Mouse (Mus musculus) cerebellum, adult 11 months (tissue): ENCODE results near the gene Tdrd12.
"Not testable (repeated sequence)": the region's sequence is repeated elsewhere in the genome, so short reads cannot be mapped to it uniquely, and the experiment has no call there.

Experiments
- DNase-seq: peaks from one replicate; pipeline ENCODE4 v3.0.0; 2022

The Tdrd12 gene

DNA sequence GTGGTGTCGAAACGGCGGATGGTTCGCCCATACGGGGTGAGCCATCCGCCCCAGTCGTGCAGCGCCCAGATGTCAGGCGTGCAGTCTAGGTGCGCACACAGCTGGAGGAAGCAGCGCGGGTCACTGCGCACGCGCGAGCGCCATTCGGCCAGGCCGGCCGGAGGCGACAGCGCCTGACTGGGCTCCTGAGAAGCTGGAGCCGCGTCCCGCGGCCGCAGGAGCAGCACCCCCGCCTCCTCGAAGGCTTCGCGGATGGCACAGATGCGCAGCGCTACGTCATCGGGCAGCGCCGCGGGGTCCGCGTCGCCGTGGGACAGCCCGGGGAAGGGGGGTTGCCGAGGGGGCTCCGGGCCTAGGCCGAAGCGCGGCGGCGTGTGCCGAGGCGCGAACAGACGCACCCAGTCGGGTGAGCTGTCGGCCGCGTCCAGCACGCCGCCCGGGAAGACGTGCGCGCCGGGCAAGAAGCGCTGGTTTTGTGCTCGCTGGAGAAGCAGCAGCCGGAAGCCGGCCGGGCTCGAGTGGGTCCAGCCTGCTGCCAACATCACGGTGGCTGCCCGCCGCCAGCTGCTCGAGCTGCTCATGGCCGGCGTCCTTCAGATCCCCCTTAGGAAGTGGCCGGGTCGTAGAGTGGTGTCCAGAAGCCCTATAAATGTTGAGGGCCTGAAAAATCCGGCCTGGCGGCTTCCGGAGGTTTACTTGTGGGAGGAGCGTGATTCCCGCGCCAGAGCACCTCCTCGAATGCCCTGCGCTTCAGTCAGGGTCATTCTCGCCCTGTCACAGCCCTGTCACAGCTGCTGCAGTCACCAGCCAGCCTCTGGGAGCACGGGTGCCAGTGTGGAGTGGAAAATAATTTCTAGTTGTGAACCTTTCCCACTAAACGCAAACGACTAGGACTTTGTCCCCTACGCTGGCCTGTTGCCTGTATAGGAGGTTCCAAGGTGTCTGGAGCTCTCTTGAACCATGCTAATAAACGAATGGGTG, 18.0 kb upstream of the Tdrd12 start:
- DNase-seq, result peak; percentile 80

DNA sequence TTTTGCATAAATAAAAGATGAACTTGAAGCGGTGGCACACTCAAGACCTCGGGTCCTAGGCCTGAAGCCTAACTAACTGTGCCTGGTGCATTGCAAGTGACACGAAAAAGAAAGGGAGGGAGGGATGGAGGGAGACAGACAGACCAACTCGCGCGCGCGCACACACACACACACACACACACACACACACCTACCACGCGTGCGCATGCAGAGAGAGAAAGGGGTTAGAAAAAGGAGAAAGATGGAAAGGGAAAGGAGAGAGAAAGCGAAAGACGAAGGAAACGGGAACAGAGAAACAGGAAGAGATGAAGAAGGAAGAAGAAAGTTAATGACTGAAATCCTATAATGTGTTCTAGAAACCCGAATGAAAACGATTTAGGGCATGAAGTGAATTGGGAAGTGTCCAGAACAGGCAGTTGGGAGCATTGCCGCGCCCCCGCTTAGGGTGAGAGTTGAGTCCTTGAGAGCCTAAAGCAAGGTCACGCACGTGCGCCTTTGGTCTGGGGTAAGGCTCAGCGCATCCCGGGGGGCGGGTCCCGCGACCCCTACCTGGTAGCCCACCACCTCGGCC, 17.1 kb upstream of the Tdrd12 start:
- DNase-seq, result peak; percentile 38

DNA sequence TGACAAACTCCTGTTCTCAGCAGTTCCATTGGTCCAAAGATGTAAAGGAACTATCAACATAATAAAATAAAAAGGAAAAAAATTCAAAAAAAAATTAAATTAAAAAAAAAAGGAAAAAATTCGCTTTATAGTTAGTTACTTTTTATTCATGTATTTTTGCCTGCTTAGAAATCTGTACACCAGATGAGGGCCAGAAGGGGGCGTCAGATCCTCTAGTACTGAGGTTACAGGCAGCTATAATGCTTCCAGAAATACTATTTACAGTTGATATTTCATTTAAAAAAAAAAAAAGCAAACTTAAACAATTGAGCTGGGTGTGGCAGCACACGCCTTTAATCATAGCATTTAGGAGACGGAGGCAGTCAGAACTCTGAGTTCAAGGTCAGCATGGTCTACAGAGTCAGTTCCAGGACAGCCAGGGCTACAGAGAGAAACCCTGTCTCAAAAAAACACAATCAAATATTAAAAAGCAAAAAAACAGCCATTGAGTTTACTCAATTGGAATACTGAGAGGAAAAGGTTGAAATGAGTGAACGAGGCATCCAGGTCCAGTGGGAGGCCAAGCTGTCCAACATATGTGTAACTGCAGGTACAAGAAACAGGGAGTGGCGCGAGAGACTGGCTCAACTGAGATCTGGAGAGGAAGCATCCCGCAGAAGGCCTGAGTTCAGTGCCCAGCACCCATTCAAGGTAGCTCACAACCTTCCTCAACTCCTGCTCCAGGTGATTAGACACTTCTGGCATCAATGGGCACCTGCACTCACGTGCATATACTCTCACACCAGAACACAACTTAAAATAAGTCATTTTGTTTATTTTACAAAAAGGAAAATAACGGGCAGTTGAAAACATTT, 16.4 kb upstream of the Tdrd12 start:
- peak; percentile 19 for DNase-seq

DNA sequence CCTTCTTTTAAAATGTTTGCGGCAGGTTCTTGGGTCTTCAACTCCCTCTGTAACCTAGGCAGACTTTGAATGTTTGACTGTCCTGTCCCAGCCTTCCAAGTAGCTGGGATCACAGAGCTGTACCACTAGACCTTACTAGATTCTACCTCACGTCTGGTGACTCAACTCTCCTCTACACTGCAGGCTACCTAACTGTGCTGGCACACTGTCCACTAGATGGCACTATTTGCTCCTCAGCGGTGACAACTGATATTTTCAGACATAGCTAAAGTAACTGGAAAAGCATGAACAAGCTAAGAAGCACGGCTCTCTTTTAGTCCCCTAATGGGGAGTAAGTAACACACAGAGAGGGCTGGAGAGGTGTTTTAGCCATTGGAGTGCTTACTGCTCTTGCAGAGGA, 8.3 kb upstream of the Tdrd12 start:
- DNase-seq, result peak; percentile 27

DNA sequence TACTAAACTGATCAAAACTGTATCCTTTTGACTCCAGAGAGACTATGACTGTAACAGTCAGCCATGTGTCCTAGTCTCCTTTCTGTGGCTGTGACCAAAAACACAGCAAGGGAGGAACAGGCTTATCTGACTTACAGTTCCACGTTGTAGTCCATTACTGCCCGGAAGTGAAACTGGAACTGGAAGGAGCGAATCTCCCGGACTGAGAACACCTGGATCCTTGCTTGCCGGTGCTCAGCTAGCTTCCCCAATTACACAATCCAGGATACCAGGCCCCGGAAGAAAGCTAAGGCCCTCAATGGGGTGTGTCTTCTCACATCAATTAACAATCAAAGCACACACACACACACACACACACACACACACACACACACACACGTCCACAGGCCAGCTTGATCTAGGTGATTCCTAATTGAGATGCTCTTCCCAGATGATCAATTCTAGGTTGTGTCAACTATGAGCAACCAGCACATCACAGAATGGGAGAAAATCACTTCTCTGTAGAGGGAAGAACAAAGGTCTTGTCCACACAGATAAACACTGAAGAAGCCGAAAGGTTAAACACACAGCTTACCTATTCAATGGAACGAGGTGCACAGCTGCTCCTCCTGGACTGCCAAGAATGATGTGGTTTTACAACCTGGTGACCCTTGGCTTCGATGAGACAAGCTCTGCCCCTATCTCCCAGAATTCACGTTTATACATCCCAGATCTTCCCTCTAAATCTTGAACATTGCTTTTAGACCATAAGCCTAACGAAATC, 1.6 kb downstream of the Tdrd12 start:
- no peak for DNase-seq

DNA sequence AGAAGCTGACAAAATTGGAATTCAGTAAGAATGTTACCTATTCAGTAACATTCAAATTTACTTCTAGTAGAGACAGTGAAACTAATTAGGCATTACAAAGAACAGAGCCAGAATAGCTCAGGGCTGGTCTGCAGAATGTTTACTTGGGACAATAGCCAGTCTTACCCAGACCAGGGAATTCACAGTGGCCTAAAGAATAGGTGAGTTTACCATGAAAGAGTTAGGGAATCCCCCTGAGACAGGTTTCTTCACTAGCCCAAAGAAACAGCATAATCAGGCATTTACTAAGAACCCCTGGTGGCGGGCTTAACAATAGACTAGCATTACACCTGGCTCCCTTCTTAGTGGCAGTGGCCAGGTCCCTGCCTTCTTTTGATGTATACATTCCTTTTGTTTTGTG, 7.0 kb downstream of the Tdrd12 start:
- not testable (repeated sequence) for DNase-seq

DNA sequence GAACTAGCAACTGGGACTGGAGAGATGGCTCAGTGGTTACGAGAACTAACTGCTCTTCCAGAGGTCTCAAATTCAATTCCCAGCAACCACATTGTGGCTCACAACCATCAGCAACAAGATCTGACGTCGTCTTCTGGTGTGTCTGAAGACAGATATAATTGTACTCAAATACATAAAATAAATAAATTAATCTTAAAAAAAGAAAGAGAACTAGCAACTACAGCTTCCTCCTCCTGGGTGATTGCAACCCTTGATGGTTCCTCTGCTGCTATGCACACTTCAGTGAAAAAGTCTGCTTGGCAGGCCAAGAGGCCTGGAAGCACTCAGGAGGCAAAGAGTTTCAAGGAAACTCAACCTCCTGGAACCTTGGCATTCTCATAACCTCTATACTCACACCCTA, 7.5 kb downstream of the Tdrd12 start:
- DNase-seq, result no peak

DNA sequence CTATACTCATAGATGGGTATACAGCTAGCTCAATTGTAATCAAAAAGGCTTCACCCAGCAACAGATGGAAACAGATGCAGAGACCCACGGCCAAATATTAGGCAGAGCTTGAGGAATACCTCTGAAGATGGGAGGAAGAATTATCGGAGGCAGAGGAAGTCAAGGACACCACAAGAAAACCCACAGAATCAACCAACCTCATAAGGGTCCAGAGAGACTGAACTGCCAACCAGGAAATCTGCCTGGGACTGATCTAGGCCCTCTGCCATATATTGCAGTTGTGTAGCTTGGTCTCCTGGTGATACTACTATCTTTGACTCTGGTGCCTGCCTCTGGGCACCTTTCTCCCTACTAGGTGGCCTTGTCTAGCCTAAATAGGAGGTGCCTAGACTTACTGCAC, 10.8 kb downstream of the Tdrd12 start:
- DNase-seq, result no peak

DNA sequence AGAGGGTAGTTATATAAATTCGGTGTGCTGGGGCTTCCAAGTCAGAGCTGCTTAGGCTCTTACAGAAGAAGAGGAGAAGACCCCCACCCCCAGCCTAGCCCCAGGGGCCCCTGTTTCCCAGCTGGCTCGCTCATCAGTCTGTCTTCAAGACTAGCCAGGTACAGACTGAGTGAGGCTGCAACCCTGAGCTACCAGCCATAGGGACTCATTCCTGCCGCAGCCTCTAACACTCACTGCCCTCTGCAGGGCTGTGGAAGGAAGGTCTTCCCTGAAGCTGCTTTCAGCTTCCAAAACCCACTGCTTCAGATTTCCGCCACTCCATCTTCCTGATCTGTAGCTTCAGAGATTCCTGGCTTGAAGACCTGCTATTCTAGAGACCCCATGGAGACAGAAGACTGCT, 35.5 kb downstream of the Tdrd12 start:
- no peak for DNase-seq

DNA sequence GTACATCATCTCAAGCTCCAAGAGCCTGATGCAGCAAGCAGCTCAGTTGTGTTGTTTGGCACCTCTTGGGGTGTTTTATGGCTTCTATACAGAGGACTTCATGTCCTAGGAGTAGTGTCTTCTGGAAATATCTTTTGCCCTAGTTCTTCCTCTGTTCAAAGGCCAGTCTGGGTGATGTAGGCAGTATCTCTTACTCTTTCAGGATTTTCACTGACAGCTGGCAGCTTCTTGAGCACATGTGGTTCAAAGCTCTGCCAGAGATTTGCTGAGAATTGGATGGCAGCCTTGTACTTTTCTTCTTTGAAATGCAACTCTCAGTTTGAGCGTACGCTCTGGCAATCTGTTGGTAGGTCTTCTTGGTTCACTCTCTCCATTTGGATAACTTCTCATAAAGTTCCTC, 40.0 kb downstream of the Tdrd12 start:
- DNase-seq, result no peak

DNA sequence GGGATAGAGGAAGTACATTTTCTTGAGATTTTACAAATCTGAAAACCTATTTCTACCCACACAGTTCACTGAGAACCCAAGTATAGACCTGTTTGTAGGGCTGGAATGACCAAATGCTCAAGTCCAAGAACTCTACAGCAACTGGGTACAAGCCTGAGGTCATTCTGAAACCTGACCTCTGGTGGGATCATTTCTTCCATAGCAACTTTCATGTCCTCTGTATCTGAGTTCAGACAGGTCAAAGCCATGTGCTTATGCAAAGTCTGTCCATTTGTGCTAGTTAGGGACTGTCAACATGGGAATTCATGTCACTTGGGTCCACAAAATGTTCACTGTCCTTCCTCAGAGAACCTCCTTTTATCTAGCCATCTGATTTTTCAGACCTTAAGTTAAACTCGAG, 46.5 kb downstream of the Tdrd12 start:
- DNase-seq, result no peak

DNA sequence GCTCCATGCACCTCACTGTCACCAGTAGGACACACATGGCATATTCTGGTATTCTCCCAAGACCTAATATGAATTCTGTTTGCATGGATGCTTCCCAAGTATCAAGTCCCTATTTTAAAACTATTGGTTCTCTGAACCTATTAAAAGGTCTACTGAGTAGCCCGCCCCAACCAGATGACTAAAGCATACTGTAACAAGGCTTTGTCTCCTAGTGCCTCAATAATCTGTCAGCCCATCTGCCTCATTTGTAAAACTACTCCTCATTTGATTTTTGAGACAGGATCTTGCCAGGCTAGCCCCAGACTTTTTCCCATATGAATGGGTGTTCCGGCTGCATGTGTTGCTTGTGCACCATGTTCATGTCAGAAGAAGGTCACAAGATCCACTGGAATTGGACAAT, 47.4 kb downstream of the Tdrd12 start:
- no peak for DNase-seq

DNA sequence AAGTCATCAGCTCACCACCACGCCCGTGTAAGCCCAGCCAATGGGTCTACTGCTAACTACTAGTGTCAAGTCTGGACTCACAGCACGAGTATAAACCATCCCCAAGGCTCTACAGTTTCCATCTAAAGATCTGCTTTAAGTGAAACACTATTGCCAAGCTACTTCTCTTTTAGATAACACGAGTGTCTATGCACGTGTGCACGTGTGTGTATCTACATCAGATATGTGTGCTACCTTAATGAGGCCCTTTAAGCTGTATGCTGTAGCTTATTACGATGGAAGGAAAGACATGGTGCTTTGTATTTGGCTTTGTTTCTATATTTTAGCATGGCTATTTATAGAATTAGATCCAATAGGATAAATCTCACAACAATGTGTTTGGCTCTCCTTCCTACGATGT, 51.0 kb downstream of the Tdrd12 start:
- DNase-seq, result no peak

DNA sequence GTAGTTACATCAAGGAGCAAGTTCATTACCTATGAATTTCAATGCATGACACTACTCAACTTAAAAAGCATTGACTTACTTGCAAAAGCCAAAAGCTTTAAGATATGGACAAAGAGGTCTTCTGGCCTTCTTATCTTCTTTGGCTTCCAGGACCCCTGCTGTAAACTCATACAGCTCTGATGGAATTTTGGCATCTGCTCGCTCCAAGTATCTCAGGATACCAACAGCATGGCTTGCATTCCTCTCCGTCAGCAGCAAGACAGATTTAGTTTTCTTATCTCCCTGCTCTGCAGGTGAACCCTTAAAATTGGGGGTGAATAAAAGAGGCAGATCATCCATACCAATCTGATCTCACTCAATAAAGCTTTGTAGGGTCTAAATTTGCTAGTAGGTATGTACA, 52.4 kb downstream of the Tdrd12 start:
- no peak for DNase-seq

DNA sequence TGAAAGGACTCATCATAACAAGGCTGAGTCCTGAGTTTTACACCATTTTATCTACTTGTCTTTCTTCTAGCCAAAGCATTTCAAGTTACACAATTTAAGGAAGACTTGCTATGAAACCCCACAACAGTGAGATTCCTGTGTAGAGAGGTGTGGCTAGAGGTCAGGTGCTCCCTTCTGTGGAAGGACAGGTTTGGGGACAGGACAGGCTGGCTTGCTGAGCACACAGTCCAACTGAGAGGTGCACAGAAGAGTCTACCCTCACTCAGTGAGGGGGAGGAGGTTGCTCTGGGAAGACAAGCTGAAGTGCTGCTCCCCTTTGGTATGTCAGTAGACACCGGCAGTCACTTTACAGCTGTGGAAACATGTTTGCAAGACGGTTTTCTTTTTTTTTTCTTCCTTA, 61.1 kb downstream of the Tdrd12 start:
- no peak for DNase-seq

DNA sequence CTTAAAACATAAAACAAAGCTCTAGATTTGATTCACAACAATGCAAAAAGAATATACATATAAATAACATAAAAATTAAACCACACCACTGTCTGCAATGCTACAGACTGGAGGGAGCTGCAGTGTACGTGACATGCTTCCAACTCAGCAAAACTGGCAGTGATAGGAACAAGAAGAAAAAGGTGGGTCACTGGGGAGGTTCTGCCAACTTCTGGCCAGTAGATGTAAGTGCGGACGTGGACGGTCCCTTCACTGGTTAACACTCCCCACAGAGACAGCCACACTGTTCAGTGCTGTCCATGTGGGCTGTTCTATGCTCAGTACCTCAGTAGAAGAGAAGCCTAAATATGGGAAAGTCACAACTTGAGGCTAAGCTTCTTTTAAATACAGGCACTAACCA, 66.8 kb downstream of the Tdrd12 start:
- no peak for DNase-seq

DNA sequence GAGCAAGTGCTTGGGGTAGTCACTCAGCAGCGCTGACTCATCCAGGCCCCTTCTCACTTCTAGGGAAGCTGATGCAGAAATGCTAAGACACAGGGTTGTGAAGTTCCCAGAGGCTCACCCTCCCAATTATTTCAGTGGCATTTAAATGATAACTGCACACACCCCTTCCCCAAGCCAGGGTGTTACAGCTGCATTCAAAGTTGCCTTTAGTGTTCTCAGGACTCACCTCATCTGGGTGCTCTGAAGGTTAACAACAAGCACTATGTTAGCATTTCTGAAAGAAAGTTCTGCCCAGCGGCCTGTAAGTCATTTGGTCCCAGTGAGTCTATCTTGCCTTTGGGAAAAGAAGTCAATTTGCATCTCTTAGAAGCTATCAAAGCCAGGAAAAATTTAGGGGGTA, 69.7 kb downstream of the Tdrd12 start:
- no peak for DNase-seq

DNA sequence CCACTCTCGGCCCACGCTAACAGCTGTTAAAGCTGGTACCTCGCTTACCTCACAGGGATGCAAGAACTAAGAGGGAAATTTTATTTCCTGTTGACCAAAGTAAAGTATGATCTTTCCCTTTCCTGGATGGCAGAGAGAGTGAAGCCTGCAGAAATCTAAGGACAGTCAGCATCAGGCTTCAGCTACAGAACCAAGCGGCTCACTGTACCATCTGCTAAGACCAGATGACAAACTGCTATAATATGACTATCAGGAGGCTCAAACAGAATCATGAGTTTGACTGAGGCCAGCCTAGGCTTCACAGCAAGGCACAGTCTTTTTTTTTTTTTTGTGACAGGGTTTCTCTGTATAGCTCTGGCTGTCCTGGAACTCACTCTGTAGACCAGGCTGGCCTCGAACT, 72.5 kb downstream of the Tdrd12 start:
- no peak for DNase-seq

DNA sequence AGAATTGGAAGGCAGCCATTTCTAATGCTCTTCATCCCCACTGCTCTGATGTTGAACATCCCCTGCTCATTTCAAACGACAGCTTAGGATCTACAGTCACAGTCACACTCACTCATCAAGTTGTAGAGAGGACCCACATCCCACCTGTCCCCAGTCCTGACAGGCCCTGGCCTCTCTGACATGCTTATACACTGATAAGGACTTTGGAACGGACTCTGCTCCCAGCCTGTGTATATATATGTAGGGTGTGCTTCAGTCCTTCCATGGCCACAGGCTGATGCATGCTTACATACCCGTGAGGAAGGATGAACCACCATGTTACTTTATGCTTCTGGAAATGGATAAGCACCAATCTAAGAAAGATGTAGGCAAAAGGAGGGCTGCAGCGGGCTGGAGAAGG, 76.6 kb downstream of the Tdrd12 start:
- DNase-seq, result no peak

DNA sequence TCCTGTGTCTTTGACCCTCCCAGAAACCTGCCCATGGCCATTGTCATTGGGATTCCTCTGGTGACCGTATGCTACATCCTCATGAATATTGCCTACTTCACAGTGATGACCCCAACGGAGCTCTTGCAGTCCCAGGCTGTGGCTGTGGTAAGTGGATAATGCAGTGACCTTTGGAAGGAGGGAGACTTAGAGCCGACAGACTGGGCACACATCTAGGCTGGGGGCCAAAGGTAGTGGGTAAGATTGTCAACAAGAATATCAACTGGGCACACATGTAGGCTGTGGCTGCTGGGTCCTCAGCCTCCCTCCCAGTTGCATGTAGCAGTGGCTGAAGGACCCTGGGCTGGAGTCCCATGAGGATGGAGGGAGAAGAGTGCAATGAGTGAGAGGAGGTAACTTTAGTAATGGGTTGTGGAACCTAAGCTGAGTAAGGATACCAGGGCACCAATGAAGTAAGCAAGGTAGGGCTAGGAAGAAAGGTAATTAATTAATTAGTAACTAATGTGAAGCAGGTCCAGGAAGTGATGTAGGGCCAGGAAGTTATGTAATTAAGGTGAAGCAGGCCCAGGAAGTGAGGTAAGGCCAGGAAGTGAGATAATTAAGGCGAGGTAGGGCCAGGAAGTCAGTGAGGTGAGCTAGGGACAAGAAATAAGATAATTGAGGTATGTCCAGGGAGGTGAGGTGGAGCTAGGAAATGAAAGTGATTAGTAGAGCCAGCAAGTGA, 81.3 kb downstream of the Tdrd12 start:
- no peak for DNase-seq

DNA sequence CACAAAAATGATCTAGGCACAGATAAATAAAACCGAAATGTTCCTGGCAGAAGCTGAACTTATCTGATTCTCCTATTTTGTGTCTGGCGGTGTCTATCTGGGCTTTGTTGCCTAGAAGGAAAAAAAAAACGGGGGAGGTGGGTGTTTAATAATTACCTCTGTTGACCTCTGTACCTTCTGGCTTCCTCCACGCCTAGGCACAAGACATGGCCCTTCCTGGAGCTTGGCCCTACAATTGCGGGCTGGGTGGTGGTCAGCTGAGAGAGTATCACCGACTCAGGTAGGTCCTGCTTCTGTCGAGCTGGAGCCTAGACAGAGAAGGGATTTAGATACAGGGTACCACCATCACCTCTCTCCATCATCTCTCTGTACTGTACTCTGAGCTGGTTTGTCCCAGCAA, 88.7 kb downstream of the Tdrd12 start:
- DNase-seq, result no peak
